Mouse (Mus musculus): Measurements from ENCODE around the gene Acly.
"Not testable (repeated sequence)": the region's sequence is repeated elsewhere in the genome, so short reads cannot be mapped to it uniquely, and the experiment has no call there.

Acly gene

DNA sequence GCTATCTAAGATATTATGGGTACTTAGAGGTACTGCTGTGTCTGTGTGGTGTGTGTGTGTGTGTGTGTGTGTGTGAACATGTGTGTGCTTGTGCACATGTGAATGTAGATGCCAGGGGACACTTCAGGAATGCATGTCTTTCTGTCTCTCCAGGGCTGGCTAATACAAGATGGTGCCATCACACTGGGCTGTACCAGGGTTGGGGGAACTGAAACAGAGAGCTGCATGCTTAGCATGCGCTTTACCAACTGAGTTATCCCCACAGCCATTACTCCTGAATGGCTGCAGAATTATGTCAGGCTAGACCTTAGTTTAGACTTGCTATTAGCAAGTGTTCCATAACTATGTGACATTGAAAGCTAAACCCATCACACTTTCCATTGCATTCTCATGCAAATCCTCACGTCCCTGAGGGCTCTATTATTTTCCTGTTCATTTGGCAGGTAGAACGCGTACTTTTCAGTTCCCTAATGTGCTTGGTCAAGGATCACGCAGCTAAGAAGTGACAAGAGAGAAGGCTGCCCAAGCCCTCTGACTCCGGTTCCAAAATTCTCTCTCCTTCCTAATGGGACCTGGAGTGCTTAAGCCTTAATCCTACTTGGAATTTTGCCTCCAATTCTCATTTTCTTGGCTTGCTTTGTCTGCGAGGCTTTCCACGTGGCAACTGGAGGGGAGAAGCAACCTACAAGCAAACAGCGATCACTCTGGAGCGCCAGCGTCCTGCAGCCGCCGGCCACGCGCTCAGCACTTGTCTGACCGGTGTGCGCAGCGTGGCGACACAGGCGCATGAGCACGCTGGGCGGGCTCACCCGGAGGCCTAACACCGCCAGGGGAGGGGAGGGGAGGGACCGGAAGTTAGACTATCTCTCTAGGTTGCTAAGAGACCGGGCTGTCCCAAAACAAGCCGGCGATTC lies 17.3 kb upstream of the Acly start, which contains the start of gene Ttc25:
Gene Ttc25 (plus strand): TSS at position 776 of the 914 bp plus-strand sequence.
- peak; percentile 90 for DNase-seq (ENCODE audit: low spot score)

DNA sequence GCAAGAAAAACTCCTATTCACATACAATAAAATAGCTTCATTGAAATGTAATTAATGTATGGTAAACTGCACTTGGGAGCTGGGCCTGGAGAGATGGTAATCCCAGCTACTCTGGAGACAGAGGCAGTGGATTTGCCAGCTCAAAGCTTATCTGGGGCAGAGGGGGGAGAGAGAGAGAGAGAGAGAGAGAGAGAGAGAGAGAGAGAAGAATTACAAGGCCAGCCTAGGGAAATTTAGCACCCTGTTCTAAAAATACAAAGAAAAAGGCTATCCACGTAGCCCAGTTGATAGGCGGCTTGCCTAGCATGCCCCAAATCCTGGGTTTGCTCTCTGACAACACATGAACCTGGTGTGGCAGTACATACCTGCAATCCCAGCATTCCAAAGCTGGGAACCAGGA lies 13.8 kb upstream of the Acly start:
- no peak for DNase-seq (ENCODE audit: low spot score)

DNA sequence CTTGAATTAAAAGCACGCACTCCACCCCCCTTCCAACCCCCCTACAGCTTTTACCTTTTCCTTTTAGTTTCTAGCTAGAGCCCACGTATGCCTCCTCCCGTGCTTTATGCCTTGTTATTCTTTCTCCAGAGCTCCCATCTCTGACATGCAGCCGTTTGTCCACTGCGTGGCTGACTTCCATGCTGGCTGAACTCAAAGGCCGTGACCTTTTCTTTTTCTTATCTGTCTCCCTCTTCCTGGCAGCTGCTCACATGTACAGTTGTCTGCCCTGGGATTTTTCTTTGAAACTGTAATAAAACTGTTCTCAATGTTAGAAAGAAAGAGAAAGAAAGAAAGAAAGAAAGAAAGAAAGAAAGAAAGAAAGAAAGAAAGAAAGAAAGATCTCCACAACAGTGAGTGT lies 13.2 kb upstream of the Acly start:
- no peak for DNase-seq (ENCODE audit: low spot score)

DNA sequence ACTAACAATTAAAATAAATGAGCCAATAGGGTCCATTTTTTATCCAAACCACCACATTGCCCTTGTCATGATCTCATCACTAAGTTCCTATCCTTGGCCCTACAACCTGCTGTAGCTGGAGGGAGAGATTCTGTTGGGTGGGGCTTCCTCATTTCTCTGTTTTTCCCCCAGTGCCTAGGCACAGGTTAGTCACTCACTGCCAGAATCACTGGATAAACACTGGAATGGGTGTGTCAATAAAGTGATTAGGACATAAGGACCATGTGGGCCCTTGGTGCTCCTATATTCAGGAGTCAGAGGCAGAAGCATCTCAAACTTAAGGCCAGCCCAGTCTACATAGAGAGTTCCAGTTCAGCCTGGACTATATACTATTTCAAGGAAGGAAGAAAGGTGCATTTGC lies 8.7 kb upstream of the Acly start:
- DNase-seq (ENCODE audit: low spot score), result no peak

DNA sequence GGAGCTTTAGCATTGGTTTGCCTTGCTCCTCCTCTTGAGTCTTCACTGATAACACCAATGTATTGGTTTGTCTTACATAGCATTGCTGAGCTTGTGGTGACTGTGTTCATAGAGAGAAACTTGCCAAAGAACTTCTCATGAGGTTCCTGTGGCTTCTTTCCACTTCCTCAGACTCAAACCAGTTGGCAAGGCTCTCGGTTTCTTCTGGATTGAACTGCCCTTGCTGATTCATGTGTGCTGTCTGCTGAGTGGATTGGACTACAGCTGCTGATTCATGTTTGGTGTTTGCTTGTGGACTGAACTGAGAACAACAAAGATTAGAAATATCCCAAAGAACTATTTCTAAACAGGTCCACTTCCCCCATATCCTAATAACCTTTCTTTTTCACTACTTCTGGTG lies 8.2 kb upstream of the Acly start:
- DNase-seq (ENCODE audit: low spot score), result no peak

DNA sequence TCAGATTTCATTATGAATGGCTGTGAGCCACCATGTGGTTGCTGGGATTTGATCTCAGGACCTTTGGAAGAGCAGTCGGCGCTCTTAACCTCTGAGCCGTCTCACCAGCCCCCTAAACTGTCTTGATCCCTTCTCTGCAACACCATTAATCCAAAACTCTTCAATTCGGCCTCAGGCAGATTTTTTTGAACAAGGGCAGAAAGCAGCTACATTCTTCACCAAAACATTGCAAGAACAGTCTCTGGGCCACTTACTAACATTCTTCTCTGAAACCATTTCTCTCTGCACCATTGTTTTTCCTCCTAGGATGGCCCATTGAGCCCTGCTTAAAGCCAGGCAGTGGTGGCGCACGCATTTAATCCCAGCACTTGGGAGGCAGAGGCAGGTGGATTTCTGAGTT lies 7.0 kb upstream of the Acly start:
- DNase-seq (ENCODE audit: low spot score), result not testable (repeated sequence)

DNA sequence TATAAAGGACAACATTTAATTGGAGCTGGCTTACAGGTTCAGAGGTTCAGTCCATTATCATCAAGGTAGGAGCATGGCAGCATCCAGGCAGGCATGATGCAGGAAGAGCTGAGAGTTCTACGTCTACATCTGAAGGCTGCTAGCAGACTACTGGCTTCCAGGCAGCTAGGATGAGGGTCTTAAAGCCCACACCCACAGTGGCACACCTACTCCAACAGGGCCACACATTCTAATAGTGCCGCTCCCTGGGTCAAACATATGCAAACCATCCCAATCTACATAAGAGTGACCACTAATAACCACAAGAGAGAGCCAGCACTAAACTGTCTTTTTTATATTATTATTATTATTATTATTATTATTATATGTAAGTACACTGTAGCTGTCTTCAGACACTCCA lies 6.6 kb upstream of the Acly start:
- not testable (repeated sequence) for DNase-seq (ENCODE audit: low spot score)

DNA sequence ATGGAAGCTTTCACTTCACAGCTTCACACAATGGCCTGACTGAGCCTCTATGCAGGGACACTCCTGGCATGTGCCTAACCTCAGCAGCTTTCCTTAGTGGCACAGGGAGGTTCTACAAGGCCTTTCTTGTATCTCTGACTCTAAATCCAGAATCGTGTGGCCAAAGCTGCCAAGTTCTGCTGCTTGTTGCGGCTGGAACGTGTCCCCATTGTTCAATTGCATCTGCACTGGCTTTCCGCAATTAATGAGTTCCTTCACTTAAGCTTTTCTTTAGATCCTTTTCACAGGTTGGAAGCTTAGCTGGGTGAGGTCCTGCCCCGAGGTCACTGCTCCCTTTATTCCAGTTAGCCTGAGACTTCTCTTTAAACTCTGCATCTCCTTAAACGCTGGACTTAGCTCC lies 6.1 kb upstream of the Acly start:
- DNase-seq (ENCODE audit: low spot score), result no peak

DNA sequence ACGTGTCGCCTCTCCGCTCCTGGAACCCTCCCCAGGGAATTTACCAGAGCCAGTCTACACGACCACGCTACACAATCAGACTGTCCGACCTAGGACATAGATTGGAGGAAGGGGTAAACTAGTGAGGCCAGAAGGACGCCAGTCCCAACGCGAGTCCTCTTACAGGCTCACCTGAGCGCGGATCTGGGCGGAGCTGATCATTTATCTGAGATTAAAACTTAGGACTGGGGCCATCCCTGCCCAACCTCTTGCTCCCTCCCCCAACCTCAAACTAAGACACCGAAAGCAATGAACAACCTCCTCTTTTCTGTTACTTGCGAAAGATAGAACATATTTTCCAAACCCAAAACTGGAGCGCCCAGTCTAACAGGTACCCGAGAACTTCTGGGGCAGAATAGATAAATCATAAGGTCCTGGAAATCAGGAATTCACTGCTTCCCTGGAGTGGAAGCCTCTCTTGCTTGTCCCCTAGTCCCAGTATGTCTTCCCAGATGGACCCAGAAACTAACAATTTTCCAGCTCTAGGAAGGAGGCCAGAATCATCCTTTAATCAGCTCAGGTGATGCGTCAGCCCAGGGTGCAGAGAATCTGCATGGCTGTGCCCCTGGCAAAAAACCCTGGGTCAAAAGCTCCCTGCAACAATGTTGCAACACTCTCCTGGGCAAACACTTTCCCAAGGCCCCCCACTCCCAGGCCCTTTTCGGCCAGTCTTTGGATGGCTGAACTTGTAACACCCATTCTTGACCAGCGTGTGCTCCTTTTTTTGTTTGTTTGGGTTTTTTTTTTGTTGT lies 770 bp upstream of the Acly start:
- peak; percentile 85 for DNase-seq (ENCODE audit: low spot score)

DNA sequence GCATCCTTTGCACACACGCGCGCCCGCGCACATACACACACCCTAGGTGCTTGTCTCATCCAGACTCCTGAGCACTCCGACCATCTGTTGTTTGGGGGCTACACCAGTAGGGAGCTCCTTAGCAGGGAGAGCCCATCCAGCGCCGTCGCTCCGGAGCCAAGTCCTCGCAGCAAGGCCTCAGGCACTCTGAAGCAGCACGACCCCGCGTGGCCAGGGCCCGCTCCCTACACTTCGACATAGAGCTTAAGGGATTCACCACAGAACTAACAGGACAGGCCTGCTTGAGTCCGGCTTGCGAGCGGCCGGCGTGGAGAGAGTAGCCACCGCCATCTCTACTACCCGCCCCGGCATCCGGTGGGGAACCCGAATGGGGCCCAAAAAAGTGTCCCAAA lies 738 bp downstream of the Acly start:
- peak; percentile 54 for DNase-seq (ENCODE audit: low spot score)

DNA sequence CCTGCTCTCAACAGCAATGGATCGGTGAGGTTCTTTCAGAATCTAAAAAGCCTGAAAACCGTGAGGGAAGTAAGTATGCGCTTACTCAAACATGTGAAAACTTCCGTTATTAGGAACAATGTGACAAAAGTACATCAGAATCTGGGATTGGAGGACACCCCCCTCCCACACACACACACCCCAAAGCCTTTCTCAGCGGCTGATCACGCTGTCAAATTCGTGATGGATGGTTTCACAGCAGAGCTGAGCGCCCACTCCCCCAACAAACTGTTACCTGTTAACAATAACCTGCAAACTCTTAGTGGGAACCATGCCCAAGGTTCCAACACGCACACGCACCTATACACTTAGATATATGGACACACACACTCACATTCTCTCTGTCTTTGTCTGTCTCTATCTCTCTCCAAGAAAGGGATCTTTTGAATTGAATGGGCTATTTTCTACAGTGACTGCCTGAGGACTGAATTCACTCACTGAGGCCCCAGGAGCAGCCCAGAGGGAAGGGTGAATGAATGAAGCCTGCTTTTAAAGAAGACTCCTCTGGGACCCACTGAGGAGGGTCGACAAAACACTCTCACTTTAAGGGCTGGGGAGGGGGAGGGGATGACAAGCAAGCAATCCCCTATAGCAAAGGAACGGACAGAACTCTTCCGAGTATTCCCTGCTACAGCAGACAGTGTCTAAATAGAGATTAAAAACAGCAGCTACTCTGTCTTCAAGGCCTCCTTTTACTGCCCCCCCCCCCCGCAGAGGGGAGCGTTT lies 1.6 kb downstream of the Acly start:
- DNase-seq (ENCODE audit: low spot score), result no peak

DNA sequence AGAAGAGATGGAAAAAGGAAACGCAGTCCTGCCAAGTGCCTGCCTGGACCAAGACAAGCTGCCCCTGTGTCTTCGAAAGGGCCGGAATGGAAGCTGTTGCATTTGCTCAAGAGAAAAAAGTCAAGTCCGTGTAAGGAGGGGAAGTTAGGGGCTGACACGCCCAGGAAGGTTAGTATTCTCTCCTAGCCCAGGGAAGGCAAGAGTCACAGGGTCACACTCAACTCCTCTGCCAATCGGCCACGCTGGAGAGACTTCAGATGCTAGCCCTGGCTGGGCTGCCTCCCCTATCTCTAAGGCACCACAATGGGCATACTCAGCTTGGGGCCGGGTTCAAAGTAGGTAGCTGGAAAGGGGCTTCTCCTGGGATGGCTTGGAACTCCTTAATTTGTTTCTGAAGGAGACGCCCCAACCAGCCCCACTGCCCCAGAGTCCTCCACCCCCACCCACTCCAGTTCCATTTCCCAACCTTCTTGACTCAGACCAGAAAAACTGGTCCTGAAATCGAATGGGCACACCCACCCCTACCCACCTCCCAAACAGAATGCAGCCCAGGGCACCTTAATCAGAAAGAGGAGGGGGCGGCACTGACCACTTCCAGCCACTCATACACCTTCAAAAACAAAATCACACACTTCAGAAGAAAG lies 2.7 kb downstream of the Acly start:
- DNase-seq (ENCODE audit: low spot score), result no peak

DNA sequence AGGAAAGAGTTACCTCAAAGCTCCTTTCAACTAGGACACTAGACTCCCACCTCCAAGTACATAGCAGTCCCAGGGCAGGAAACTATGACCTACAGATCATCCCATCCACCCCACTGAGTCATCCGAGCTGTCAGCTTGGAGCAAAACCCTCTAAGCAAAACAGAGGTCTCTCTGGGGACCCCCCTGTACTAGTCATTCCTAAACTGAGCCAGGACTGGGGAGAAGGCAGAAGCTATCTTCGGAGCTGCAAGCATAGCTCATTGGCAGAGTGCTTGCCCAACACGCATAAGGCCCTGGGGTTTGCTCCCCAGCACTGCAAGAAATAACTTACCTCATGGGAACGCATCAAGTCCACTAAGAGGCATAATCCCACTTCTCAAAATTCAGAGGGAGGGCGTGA lies 3.4 kb downstream of the Acly start:
- DNase-seq (ENCODE audit: low spot score), result no peak

DNA sequence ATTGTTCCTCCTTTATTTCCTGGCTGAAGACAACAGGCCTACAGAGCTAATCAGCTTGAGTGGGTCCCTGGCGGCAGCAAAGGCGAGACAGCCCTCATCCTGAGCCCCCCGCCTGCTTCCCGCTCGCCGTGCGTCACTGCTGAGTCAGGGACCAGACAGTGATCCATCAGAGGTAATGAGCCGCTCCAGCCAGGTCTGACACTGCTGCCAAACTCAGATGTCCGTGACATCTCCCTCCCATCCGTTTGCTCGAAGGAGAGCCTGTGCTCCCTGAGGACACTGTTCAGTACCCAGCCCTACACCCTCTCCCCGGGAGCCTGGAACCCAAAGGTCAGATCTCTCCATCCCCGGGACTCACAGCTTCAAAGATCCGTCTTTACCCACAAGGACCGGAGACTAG lies 7.0 kb downstream of the Acly start:
- no peak for DNase-seq (ENCODE audit: low spot score)

DNA sequence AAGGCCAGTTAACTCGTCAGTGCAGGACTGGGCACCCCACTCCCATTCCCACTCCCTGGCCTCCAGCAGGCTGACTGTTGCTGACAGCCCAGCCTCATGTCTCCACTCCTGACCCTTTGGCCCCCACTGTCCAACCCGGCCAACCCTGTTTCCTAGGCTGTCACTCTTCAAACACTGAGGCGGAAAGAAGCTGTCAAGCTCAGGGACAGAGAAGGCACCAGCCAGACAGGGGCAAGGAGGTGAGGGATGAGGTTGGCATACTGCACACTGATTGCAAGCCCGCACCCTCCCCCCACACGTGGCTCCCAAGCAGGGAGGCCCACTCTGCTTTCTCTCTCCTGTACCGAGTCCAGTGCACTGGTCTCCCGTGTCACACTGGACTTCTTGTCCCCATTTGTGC lies 8.6 kb downstream of the Acly start:
- DNase-seq (ENCODE audit: low spot score), result no peak

DNA sequence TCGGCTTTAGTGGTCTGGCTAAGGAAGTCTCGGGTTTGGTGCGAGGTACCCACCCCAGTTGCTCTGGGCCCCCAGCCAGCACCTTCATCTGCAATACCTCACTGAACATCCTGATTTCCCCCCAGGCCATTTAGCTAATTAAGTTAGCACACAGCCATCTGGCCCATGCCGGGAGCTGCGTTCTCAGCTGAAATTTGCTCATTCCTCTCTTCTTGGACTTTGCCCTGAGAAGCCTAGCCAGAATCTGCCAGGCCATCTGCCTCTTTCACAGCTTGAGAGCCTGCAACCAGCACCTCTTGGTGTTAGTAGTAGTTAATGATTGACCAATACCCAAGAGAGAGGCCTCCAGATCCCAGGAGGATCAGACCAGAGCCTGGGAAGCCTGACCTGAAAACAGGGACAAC lies 9.6 kb downstream of the Acly start:
- no peak for DNase-seq (ENCODE audit: low spot score)

DNA sequence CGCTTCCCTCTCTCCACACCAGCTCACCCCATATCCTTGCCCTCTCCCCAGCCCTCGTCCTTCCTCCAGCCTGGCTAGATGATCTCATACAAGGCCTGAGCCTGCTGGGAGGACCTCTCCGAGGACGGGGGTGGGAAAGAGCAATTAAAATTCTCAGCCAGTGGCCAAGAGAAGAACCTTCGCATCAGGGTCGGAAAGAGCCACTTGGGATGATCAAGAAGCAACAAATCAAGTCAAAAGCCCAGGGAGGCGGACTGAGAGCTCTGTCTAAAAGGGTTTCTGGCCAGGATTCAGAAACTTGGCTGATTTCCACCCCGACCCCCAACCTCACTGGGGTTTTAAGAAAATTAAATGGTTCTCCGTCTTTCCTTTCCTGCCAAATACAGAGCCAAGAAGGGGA lies 11.5 kb downstream of the Acly start:
- no peak for DNase-seq (ENCODE audit: low spot score)

DNA sequence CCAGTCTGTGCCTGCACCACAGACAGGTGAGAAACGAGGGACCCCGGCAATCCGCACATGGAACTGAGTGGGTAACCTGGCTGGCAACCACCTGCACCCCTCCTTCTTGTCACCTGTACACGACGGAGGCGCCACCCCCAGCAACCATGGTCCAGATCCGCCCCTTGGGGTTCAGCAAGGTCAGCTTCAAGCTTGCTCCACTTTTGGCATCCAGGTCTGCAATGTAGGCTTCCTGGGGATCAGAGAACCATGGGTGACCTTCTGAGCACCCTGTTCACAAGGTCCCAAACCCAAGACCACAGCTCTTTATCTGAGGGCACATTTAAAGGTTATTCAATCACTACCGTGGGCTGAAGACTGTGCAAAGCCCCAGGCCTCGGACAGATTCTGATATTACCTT lies 12.0 kb downstream of the Acly start:
- no peak for DNase-seq (ENCODE audit: low spot score)

DNA sequence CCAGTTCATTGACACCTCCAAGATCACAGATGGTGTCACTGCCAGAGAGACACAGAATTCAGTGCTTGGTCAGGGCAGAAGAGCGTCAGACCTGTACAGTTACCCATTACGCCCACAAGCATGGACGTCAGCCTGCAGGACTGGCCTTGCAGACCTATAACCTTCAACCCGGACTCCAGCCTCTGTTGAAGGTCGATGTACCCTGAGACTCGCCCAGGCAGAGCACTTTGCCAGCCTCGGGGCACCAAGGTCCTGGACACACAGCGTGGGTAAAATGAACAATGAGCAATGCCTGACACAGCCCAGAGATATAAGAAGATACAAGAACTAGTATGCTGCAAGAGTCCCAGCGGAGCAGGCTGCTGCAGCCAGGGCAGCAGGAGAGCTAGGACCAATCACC lies 12.7 kb downstream of the Acly start:
- no peak for DNase-seq (ENCODE audit: low spot score)

DNA sequence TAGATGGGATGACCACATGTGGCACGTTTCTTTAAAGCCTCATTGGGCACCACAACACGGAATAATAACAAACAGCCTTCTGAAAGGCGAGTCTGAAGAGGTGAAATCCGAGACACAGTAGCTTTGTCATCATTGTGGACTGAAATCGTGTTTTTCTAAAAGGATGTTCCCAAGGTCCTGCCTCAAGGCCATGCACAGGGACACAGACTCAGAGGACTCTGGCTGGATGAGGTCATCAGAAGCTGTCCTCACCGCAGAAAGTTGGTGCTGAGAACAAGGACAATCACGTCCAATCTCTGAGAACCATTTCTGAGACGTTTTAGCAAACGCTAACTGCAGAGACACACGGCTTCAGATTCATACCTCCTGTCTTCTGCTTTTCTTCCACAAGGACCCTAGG lies 14.1 kb downstream of the Acly start:
- no peak for DNase-seq (ENCODE audit: low spot score)

DNA sequence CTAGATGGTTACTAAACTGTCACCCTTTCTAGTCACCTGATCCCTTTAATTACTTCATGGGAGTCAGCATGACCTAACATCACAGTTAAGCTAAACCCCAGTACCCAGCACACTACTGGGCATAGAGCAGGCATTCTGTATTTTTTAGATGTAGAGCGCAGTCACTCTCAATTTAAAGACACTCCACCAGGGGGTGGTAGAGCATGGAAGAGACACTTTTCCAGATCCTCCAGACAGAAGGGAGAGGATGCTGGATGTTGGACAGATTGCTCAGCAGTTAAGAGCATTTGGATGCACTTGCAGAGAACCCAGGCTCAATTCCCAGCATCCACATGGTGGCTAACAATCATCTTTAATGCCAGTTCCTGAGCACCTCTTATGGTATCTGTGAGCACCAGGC lies 15.4 kb downstream of the Acly start:
- DNase-seq (ENCODE audit: low spot score), result no peak

DNA sequence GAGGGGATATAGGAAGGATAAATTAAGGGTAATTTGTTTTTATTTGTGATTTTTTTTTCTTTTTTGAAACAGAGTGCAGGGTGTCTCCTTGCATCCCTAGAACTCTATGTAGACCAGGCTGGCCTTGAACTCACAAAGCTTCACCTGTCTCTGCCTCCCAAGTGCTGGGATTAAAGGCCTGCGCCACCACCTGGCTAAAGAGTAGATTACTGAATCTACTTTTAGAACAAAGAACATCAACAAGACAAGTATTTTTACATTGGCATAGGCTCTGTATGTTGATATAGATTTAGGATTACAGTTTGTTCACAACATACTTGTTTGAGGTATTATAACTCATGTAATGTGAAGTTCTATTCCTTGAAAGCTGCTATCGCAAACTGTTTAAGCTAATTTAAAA lies 17.2 kb downstream of the Acly start:
- no peak for DNase-seq (ENCODE audit: low spot score)
